In genomic region chr7:55966866-55967460, GRCm38 (mm10) we compare ENCODE assay signal across 29 mouse cellular contexts. TPM values are rescaled to one million over a fixed set of nuclear protein-coding genes. Genes with fewer than 3 reads are reported as not detected.
A peak's percentile ranks its signal among the peaks of the same experiment; 100 is the strongest.
DNase-seq lines count a peak whose midpoint lies in the region; ATAC-seq lines count a peak whose summit lies in the region.
"Had no signal": no experiment of that assay in that cellular context is flagged by ENCODE, and none has a peak within 500 bp of the region (broad histone marks: within the 10 kb centered on the region; RNA-seq: fewer than 3 reads in every experiment).

No protein-coding gene starts in this region.

- no peaks in the 10 kb centered on the region for H3K36me3 ChIP-seq in hindbrain, embryonic 11.5 days (ENCODE audit: control insufficient read depth, insufficient read depth, low read length)
- no peaks in the 10 kb centered on the region for H3K36me3 ChIP-seq in hindbrain, embryonic 14.5 days (replicated peaks; ENCODE audit: control insufficient read depth, insufficient read depth)
- H3K36me3 ChIP-seq in liver, embryonic 15.5 days (replicated peaks): no peaks in the 10 kb centered on the region
- no peaks in the 10 kb centered on the region for H3K36me3 ChIP-seq in embryonic facial prominence, embryonic 10.5 days (replicated peaks)
- H3K36me3 ChIP-seq: embryonic facial prominence, embryonic 12.5 days; forebrain, embryonic 15.5 days; heart, embryonic 13.5 days had no signal

- no peak for ATAC-seq in hindbrain, embryonic 11.5 days (ENCODE audit: low FRiP score)
- ATAC-seq in hindbrain, embryonic 14.5 days (ENCODE audit: low FRiP score): no peak
- ATAC-seq in liver, embryonic 15.5 days (ENCODE audit: insufficient read depth): no peak
- ATAC-seq: CD4-positive, CD25-positive, alpha-beta regulatory T cell, adult 4 months; forebrain, embryonic 15.5 days; intestine, embryonic 16.5 days; lung, postnatal 0 days had no signal

- DNase-seq in hindbrain, embryonic 11.5 days (ENCODE audit: low spot score): peak; percentile 8
- no peak for DNase-seq in hindbrain, embryonic 14.5 days (ENCODE audit: low spot score)
- DNase-seq in liver: no peak
- peak; percentile 9 for DNase-seq in embryonic facial prominence, embryonic 10.5 days (ENCODE audit: low spot score)
- no peak for DNase-seq in left cerebral cortex, postnatal 36 days (ENCODE audit: low spot score in 2 of 2)
- no peak for DNase-seq in ovary, adult 18-20 months (ENCODE audit: low spot score)
- DNase-seq: adrenal gland, postnatal 25 days; cerebellum, adult 11-12 months; cerebellum, adult 9-11 months; gastrocnemius, postnatal 25 days; heart, adult 2 months; heart, postnatal 10 days; layer of hippocampus, postnatal 36 days; lung, adult 18-20 months; midbrain, embryonic 14.5 days; right cerebral cortex, adult 18-20 months; spleen, adult 18-20 months; thymus, adult 18-20 months; thymus, postnatal 36 days had no signal

- H3K4me1 ChIP-seq in hindbrain, embryonic 11.5 days (replicated peaks; ENCODE audit: control insufficient read depth, insufficient read depth, low read length): no peaks in the 10 kb centered on the region
- H3K4me1 ChIP-seq in hindbrain, embryonic 14.5 days (replicated peaks; ENCODE audit: control insufficient read depth, insufficient read depth, low read length): peaks cover 7% of the 10 kb centered on the region
- H3K4me1 ChIP-seq in liver, embryonic 15.5 days (replicated peaks): peaks cover 48% of the 10 kb centered on the region
- H3K4me1 ChIP-seq in embryonic facial prominence, embryonic 10.5 days: peaks cover 26% of the 10 kb centered on the region

- no peaks in the 10 kb centered on the region for H3K9me3 ChIP-seq in hindbrain, embryonic 11.5 days (ENCODE audit: control insufficient read depth, low read length)
- no peaks in the 10 kb centered on the region for H3K9me3 ChIP-seq in hindbrain, embryonic 14.5 days (ENCODE audit: control insufficient read depth, low read length)
- H3K9me3 ChIP-seq in liver, embryonic 15.5 days (replicated peaks): no peaks in the 10 kb centered on the region
- H3K9me3 ChIP-seq in embryonic facial prominence, embryonic 10.5 days: no peaks in the 10 kb centered on the region
- H3K9me3 ChIP-seq: embryonic facial prominence, embryonic 12.5 days; forebrain, embryonic 15.5 days; heart, embryonic 13.5 days had no signal

- intact Hi-C loops in left cerebral cortex, postnatal 36 days (cut with DNase I): no loop called here

- no peak overlapping the region for H3K4me3 ChIP-seq in hindbrain, embryonic 11.5 days (ENCODE audit: low read depth, low read length)
- H3K4me3 ChIP-seq in hindbrain, embryonic 14.5 days (replicated peaks; ENCODE audit: low read length): no peak overlapping the region
- no peak overlapping the region for H3K4me3 ChIP-seq in liver, embryonic 15.5 days (replicated peaks)
- no peak overlapping the region for H3K4me3 ChIP-seq in embryonic facial prominence, embryonic 10.5 days
- H3K4me3 ChIP-seq: embryonic facial prominence, embryonic 12.5 days; forebrain, embryonic 15.5 days; heart, adult 2 months; heart, embryonic 13.5 days had no signal

- H3K27me3 ChIP-seq in hindbrain, embryonic 11.5 days (ENCODE audit: control insufficient read depth, insufficient read depth, low read length): no peaks in the 10 kb centered on the region
- H3K27me3 ChIP-seq in hindbrain, embryonic 14.5 days (ENCODE audit: control insufficient read depth, insufficient read depth, low read length): no peaks in the 10 kb centered on the region
- no peaks in the 10 kb centered on the region for H3K27me3 ChIP-seq in liver, embryonic 15.5 days
- H3K27me3 ChIP-seq in embryonic facial prominence, embryonic 10.5 days (replicated peaks; ENCODE audit: low read depth, poor library complexity, severe bottlenecking): no peaks in the 10 kb centered on the region
- H3K27me3 ChIP-seq: embryonic facial prominence, embryonic 12.5 days; forebrain, embryonic 15.5 days; heart, embryonic 13.5 days had no signal

- no peak overlapping the region for H3K9ac ChIP-seq in hindbrain, embryonic 11.5 days (ENCODE audit: low read depth, low read length)
- no peak overlapping the region for H3K9ac ChIP-seq in hindbrain, embryonic 14.5 days
- no peak overlapping the region for H3K9ac ChIP-seq in liver, embryonic 15.5 days
- H3K9ac ChIP-seq: embryonic facial prominence, embryonic 12.5 days; forebrain, embryonic 15.5 days; heart, embryonic 13.5 days had no signal

- H3K4me2 ChIP-seq in hindbrain, embryonic 11.5 days (replicated peaks; ENCODE audit: low read depth, low read length): no peak overlapping the region
- H3K4me2 ChIP-seq in hindbrain, embryonic 14.5 days (replicated peaks): no peak overlapping the region
- H3K4me2 ChIP-seq in liver, embryonic 15.5 days: no peak overlapping the region
- H3K4me2 ChIP-seq: embryonic facial prominence, embryonic 12.5 days; forebrain, embryonic 15.5 days; heart, embryonic 13.5 days; liver, embryonic 11.5 days had no signal

- no peak overlapping the region for H3K27ac ChIP-seq in hindbrain, embryonic 11.5 days (ENCODE audit: low read depth, low read length)
- no peak overlapping the region for H3K27ac ChIP-seq in hindbrain, embryonic 14.5 days
- 0 out of 2 replicates have a peak overlapping the region, but pooled peaks have one; percentile 5 for H3K27ac ChIP-seq in liver, embryonic 15.5 days (replicated peaks)
- no peak overlapping the region for H3K27ac ChIP-seq in embryonic facial prominence, embryonic 10.5 days (replicated peaks)
- H3K27ac ChIP-seq: embryonic facial prominence, embryonic 12.5 days; forebrain, embryonic 15.5 days; heart, adult 2 months; heart, embryonic 13.5 days; stomach, postnatal 0 days had no signal

- 29% methylated on average over 3 of the region's 3 CpGs for WGBS in hindbrain, embryonic 11.5 days
- 25% methylated on average over 3 of the region's 3 CpGs for WGBS in hindbrain, embryonic 14.5 days
- WGBS in liver, embryonic 15.5 days (ENCODE audit: insufficient replicate concordance): 48% methylated on average over 3 of the region's 3 CpGs
- WGBS in embryonic facial prominence, embryonic 10.5 days: 29% methylated on average over 3 of the region's 3 CpGs

RNA-seq across cellular contexts. Expression of gene Nipa2, which starts 4.7 kb away (rescaled TPM):
- 48.4 and 49.7 TPM in 2 replicates for polyA plus RNA-seq in hindbrain, embryonic 11.5 days (2014; fragmentation: Nextera tagmentation; extraction: Ambion mirVana)
- polyA plus RNA-seq in hindbrain, embryonic 14.5 days (2014; fragmentation: Nextera tagmentation; extraction: Ambion mirVana): 48.4 and 49.1 TPM in 2 replicates
- polyA plus RNA-seq in liver, embryonic 15.5 days (2015; fragmentation: Nextera tagmentation; extraction: Ambion mirVana): 21.0 and 23.6 TPM in 2 replicates
- 42.8 and 44.9 TPM in 2 replicates for polyA plus RNA-seq in embryonic facial prominence, embryonic 10.5 days (2016; fragmentation: Nextera tagmentation; extraction: Ambion mirVana)
- 10 to 100 TPM; 51.0 to 59.2 TPM for total RNA-seq in left cerebral cortex, postnatal 36 days (2021)

RNA-seq across cellular contexts. Expression of gene Nipa1, which starts 52.8 kb away (rescaled TPM):
- polyA plus RNA-seq in hindbrain, embryonic 11.5 days (2014; fragmentation: Nextera tagmentation; extraction: Ambion mirVana): 11.1 and 11.4 TPM in 2 replicates
- polyA plus RNA-seq in hindbrain, embryonic 14.5 days (2014; fragmentation: Nextera tagmentation; extraction: Ambion mirVana): 23.8 and 25.4 TPM in 2 replicates
- polyA plus RNA-seq in liver, embryonic 15.5 days (2015; fragmentation: Nextera tagmentation; extraction: Ambion mirVana): 13.6 and 15.4 TPM in 2 replicates
- 7.4 and 7.5 TPM in 2 replicates for polyA plus RNA-seq in embryonic facial prominence, embryonic 10.5 days (2016; fragmentation: Nextera tagmentation; extraction: Ambion mirVana)
- 10 to 100 TPM; 62.1 to 71.4 TPM for total RNA-seq in left cerebral cortex, postnatal 36 days (2021)
- total RNA-seq: monocyte, adult 5-6 weeks had no signal
- polyA plus RNA-seq: CD4-positive, CD25-positive, alpha-beta regulatory T cell, adult 4 months had no signal

Comparison
In these comparisons a context has a peak if more than half of its experiments do, and no peak if none do; other contexts are left out.
1. DNase-seq: peak in hindbrain, embryonic 11.5 days (single experiment) and embryonic facial prominence, embryonic 10.5 days (single experiment); none in hindbrain, embryonic 14.5 days (single experiment), liver (single experiment), left cerebral cortex, postnatal 36 days (0 of 2) and ovary, adult 18-20 months (single experiment).